Mouse (Mus musculus): Measurements from ENCODE around the gene Sema3b. TPM values are rescaled to one million over a fixed set of nuclear protein-coding genes. Genes with fewer than 3 reads are reported as not detected.

Gene Sema3b
- polyA plus RNA-seq, 1 experiment from 2014 or later: 8.0 TPM

DNA sequence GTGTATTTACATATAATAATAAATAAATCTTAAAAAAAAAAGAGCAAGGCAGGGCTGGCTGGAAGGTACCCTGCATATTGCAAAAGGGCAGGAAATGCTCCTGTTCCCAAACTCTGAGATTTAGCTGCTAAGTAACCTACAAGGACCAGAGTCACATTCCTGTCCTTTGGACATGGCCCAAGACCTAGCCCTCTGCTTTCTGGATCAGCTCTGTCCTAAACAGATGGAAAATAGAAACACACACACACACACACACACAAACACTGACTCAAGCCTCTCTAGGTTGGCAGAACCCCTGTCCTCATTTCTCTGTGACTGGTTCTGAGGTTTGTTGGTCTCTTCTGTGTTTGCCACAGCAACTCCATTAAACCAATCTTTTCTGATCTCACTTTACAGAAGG is 11.9 kb upstream of the Sema3b start:
- no peak for ATAC-seq (ENCODE audit: low FRiP score, low read depth)
- no peak overlapping the region for H3K4me3 ChIP-seq
- H3K4me2 ChIP-seq (replicated peaks): no peak overlapping the region
- H3K36me3 ChIP-seq: peaks cover 84% of the 10 kb centered on the region
- no peak overlapping the region for H3K9ac ChIP-seq
- peaks cover 6% of the 10 kb centered on the region; the same call in 1 of the 2 replicates for H3K4me1 ChIP-seq
- no peaks in the 10 kb centered on the region for H3K9me3 ChIP-seq
- H3K27ac ChIP-seq: no peak overlapping the region
- no peaks in the 10 kb centered on the region for H3K27me3 ChIP-seq

DNA sequence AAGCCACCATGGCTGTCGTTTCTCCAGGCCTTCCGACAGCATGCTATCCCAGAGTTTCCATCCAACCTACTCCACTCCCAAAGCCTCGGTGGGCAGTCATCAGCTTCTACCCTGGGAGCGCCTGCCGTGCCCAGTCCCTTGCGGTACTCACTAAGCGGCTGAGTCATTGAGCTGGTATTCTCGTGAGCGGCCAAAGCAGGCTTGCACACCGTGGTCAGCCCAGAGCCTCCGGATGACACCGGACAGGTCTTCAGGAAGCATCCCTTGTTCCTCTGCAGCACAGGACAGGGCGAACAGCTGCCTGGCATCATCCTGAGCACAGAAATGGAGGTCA is 10.5 kb upstream of the Sema3b start:
- H3K9me3 ChIP-seq: no peaks in the 10 kb centered on the region
- no peak overlapping the region for H3K4me2 ChIP-seq (replicated peaks)
- no peaks in the 10 kb centered on the region for H3K27me3 ChIP-seq
- 81% methylated on average over 13 of the region's 13 CpGs for WGBS
- H3K36me3 ChIP-seq: peaks cover 86% of the 10 kb centered on the region
- 0 out of 2 replicates have a peak overlapping the region, but pooled peaks have one; percentile 15 for H3K27ac ChIP-seq
- no peak overlapping the region for H3K4me3 ChIP-seq
- no peak for ATAC-seq (ENCODE audit: low FRiP score, low read depth)
- H3K9ac ChIP-seq: no peak overlapping the region
- H3K4me1 ChIP-seq: no peaks in the 10 kb centered on the region

DNA sequence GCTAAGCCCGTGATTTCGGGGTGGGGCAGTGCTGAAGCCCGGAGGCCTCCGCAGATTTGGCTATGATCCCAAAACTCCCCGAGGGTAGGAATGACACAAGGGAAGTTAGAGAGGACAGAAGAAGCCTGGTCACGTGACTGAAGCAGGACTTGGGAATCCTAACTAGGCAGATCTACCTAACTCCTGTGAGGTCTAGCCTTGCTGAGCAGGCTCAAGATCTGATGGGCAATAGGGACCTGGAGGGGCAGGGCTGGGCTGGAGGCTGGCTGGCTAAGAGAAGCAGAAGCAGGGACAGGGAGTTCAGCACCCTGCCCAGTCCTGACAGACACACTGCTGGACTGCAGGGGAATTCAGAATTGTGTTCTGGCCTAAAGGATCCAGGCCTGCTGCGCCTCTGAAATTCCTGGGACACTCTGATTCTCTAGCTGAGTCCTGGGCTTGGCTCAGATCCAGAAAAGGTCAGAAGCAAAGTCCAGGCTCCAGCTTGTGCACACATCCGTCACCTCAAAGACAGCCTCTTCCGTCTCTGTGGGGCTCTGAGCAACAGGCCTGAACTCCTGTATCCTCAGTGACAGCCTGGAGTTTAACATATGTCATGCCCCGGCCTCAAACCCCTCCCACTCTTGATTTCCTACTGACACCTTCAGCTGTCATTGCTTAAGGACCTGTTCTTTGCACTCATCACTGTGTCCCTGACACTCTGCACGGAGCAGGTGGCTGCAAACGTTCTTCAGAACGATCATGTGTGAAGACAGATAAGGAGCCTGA is 9.9 kb upstream of the Sema3b start:
- 66% methylated on average over 13 of the region's 13 CpGs for WGBS
- no peak overlapping the region for H3K4me3 ChIP-seq
- no peaks in the 10 kb centered on the region for H3K4me1 ChIP-seq
- H3K9me3 ChIP-seq: no peaks in the 10 kb centered on the region
- no peak overlapping the region for H3K9ac ChIP-seq
- H3K4me2 ChIP-seq (replicated peaks): no peak overlapping the region
- no peaks in the 10 kb centered on the region for H3K27me3 ChIP-seq
- H3K27ac ChIP-seq: no peak overlapping the region
- H3K36me3 ChIP-seq: peaks cover 86% of the 10 kb centered on the region
- no peak for ATAC-seq (ENCODE audit: low FRiP score, low read depth)

DNA sequence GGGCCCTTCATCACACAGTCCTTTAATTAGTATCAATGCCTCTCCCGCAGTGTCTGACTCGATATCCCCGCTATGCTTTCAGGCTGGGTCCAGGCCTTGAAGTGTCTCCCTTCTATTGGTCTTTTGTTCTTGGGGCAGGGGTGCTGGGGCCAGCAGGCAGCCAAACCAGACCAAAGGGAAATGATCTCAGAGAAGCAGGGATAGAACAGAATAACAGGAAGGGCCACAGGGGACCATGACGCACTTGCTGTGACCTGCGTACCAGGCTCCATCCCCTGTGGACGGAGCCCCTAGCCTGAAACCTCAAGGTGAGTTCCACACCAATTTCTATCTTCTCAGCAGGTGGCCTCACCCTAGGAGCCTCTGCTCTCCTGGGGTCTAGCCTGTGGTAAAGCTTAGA is 9.1 kb upstream of the Sema3b start:
- WGBS: 90% methylated on average over 6 of the region's 6 CpGs
- no peak overlapping the region for H3K4me3 ChIP-seq
- peaks cover 81% of the 10 kb centered on the region for H3K36me3 ChIP-seq
- H3K27me3 ChIP-seq: no peaks in the 10 kb centered on the region
- no peak for ATAC-seq (ENCODE audit: low FRiP score, low read depth)
- no peak overlapping the region for H3K4me2 ChIP-seq (replicated peaks)
- H3K4me1 ChIP-seq: peaks cover 1% of the 10 kb centered on the region
- no peak overlapping the region for H3K27ac ChIP-seq
- no peak overlapping the region for H3K9ac ChIP-seq
- no peaks in the 10 kb centered on the region for H3K9me3 ChIP-seq

DNA sequence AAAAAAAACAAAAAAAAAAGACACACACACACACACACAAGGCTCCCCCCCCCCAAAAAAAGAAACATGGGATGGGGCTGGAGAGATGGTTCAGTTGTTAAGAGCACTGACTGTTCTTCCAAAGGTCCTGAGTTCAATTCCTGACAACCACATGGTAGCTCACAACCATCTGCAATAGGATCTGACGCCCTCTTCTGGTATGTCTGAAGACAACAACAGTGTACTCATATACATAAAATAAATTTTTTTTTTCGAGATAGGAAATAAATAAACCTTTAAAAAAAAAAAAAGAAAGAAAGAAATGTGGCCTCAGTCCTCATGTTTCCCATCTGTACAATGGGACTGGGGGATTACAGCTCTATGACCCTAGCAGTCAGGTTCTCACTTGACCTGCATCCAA is 8.4 kb upstream of the Sema3b start:
- ATAC-seq (ENCODE audit: low FRiP score, low read depth): no peak
- Histone ChIP-seq H3K9me3 (no peaks in the 10 kb centered on the region), H3K27ac (no peak overlapping the region), H3K27me3 (no peaks in the 10 kb centered on the region), H3K4me1 (peaks cover 4% of the 10 kb centered on the region), H3K4me3 (no peak overlapping the region), H3K36me3 (peaks cover 75% of the 10 kb centered on the region), H3K4me2 (replicated peaks) (no peak overlapping the region), H3K9ac (no peak overlapping the region)
- WGBS: 79% methylated on average over 2 of the region's 2 CpGs

DNA sequence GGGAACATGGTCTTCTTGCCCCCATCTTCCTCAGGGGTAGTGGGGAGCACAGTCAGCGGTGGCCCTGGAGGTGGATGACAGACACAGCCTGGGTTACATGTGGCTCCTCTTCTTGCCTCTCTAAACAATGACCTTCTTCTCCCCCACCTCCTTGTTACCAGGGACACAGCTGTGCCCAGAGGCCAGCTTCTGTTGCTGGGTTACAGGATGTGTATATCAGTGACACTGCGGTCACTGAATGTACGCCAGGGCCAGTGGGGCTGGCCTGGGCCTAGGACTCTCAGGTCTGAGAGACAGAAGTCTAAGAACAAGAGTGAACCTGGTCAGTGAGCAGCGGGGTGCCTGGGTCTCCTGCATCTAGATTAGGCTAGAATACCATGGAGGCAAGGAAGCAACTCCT is 6.0 kb upstream of the Sema3b start:
- no peak overlapping the region for H3K27ac ChIP-seq
- ATAC-seq (ENCODE audit: low FRiP score, low read depth): no peak
- peaks cover 28% of the 10 kb centered on the region for H3K4me1 ChIP-seq
- no peak overlapping the region for H3K4me3 ChIP-seq
- WGBS: 93% methylated on average over 4 of the region's 4 CpGs
- H3K9ac ChIP-seq: no peak overlapping the region
- no peaks in the 10 kb centered on the region for H3K27me3 ChIP-seq
- H3K4me2 ChIP-seq (replicated peaks): no peak overlapping the region
- H3K9me3 ChIP-seq: no peaks in the 10 kb centered on the region
- H3K36me3 ChIP-seq: peaks cover 62% of the 10 kb centered on the region

DNA sequence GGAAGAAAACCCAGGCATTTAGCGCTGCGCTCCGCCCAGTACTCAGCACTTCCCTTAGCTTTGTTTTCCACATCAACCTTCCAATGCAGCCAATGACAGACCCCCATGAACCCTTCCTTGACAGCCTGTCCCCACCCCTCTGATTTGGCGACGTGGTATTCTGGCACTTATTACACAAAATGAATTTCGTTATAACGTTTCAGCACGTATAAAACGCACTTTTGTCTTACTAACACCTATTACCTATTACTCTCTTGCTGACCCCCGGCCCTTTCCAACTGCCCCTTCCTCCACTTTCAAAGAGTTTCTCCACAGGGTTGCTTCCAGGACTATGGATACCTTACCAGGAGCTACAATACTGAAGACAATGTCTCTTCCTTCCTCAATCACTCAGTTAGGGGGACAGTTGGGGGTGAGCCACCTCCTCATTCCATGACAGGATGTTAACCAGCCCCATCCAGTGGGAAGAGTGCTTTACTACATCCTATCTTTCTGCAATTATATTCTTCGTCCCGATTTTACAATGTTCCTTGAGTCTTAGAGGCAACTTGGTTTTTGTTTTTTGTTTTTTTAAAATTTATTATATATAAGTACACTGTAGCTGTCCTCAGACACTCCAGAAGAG is 4.0 kb upstream of the Sema3b start:
- H3K9me3 ChIP-seq: no peaks in the 10 kb centered on the region
- 11% methylated on average over 12 of the region's 12 CpGs for WGBS
- H3K27ac ChIP-seq: peak overlapping the region; percentile 82; the same call in 1 of the 2 replicates
- peak overlapping the region; percentile 70 for H3K4me2 ChIP-seq (replicated peaks)
- peak overlapping the region; percentile 51 for H3K9ac ChIP-seq
- H3K4me1 ChIP-seq: peaks cover 46% of the 10 kb centered on the region
- no peaks in the 10 kb centered on the region for H3K27me3 ChIP-seq
- peaks cover 43% of the 10 kb centered on the region for H3K36me3 ChIP-seq
- peak overlapping the region; percentile 40 for H3K4me3 ChIP-seq
- ATAC-seq (ENCODE audit: low FRiP score, low read depth): 0 out of 2 replicates have a peak, but pooled peaks have one; percentile 2

DNA sequence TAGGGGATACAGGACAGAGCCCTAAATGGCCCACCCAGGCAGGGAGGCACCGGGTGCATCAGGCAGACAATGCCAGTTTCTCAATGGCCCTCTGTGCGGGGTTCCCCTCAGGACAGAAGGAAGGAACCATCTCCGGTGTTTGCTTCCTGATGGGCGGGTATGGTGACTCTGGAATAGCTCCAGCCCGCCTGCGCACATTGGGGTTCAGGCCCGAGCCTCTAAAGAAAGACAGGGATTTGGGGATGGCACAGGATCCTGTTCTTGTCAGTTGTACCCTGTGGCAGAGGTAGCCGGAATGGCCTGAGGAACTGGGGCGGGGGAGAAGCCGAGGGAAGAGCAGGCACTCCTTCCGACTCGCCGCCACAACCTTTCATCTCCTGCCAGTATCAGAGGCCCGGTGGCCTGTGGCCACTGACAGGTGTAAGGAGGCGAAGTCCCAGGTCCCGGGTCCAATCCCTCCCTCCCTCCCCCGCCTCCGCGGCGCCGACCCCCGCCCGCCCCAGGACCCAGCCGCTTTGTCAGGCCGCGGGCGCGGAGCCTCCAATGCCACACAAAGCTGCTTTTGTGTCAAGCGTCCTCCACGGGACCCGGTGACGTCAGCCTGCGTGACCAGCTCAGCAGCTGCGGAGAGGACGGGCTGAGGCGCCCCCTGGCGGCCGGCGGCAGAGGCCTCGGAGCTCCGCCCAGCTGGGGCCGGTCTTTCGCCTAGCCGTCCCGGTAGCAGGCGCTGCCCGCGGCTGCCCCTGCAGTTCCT is 3.3 kb upstream of the Sema3b start:
- Histone ChIP-seq H3K27me3 (no peaks in the 10 kb centered on the region), H3K4me2 (replicated peaks) (peak overlapping the region; percentile 70), H3K9me3 (no peaks in the 10 kb centered on the region), H3K9ac (peak overlapping the region; percentile 66), H3K27ac (peak overlapping the region; percentile 93), H3K4me3 (peak overlapping the region; percentile 40), H3K4me1 (peaks cover 53% of the 10 kb centered on the region), H3K36me3 (peaks cover 36% of the 10 kb centered on the region)
- ATAC-seq (ENCODE audit: low FRiP score, low read depth): peak; percentile 90
- WGBS: 7% methylated on average over 45 of the region's 48 CpGs

DNA sequence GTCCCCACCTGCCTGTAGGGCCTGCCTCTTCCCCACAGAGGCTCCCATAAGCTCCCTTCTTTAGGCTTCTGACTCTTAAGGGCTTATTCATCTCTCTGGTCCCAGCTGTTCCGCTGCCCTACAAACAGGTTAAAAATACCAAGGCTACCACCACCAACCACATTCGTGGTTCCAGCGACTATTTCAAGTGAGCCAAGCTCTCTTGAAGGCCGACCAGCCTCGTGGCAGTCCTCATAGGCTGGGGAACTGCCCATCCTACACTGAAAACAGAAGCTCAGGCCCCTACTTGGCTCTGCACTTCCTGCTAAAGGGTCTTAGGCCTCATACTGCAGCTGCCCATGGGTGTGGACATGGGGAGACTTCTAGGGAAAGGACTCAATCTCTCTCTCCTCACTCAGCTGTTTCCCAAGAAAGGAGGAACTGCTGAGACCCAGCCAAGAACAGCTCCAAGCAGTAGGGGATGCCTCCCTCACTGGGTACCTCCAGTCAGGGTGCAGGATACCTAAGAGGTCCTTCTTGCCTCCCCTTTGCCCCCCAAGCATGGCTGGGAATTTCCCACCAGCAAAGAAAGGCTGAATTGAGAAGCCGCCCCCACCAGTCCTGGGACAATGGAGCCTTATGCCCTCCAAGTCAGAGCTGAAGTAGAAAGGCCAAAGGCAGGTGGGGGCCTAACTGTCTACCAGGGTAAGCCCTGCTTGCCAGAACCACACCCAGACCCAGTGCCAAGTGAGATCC is 2.6 kb upstream of the Sema3b start:
- H3K4me2 ChIP-seq (replicated peaks): peak overlapping the region; percentile 70
- peak overlapping the region; percentile 93 for H3K27ac ChIP-seq
- H3K36me3 ChIP-seq: peaks cover 31% of the 10 kb centered on the region
- H3K4me3 ChIP-seq: peak overlapping the region; percentile 40
- H3K9me3 ChIP-seq: no peaks in the 10 kb centered on the region
- H3K9ac ChIP-seq: peak overlapping the region; percentile 66
- 73% methylated on average over 6 of the region's 6 CpGs for WGBS
- H3K27me3 ChIP-seq: no peaks in the 10 kb centered on the region
- peaks cover 61% of the 10 kb centered on the region for H3K4me1 ChIP-seq
- 0 out of 2 replicates have a peak, but pooled peaks have one; percentile 2 for ATAC-seq (ENCODE audit: low FRiP score, low read depth)

DNA sequence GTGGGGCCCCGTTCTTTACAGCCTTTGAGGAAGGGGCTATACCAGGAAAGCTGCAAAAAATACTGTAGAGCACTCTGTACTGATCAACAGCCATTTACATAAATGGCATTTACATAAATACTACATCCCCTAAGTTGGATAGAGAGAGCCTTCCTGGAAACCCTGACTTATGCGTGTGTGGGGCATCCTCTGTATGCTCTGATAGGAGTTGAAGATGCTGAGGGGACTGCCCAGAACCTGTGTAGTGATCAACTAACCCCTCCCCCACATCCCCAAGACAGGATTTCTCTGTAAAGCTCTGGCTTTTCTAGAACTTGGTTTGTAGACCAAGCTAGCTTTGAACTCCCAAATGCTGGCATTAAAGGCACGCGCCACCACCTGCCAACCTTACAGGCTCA is 403 bp upstream of the Sema3b start:
- no peak for ATAC-seq (ENCODE audit: low FRiP score, low read depth)
- Histone ChIP-seq H3K27ac (peak overlapping the region; percentile 67), H3K27me3 (no peaks in the 10 kb centered on the region), H3K4me3 (no peak overlapping the region), H3K36me3 (peaks cover 9% of the 10 kb centered on the region), H3K4me2 (replicated peaks) (peak overlapping the region; percentile 63), H3K9me3 (no peaks in the 10 kb centered on the region), H3K4me1 (peaks cover 82% of the 10 kb centered on the region), H3K9ac (no peak overlapping the region)
- 58% methylated on average over 4 of the region's 4 CpGs for WGBS

DNA sequence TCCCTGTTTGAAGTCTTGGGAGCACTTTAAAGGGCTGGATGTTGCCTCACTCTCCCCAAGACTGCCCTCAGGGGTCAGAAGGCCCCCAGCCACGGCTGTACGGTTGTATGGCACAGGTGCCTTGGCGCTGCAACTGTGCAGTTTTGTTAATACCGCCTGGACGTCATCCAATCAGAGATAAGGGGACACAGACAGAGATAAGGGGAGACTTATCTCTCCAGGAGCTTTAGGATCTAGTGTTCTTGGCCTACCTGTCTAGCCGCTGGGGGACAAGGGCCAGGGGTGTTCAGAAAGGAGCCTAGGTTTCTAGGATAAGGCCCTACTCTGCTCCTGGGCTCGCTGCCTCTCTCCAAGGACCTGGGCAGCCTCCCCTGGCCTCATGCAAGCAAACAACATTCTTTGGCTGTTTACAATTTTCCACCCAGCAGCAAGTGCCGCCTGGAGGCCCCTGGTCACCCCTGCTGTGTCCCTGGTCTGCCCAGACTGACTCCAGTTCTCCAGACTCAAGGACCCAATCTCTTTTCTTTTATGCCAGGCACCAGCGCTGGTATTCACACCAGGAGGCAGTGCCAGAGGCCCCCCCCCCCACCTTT is 1.3 kb downstream of the Sema3b start:
- WGBS: 52% methylated on average over 9 of the region's 9 CpGs
- H3K4me1 ChIP-seq: peaks cover 91% of the 10 kb centered on the region
- ATAC-seq (ENCODE audit: low FRiP score, low read depth): no peak
- H3K9ac ChIP-seq: peak overlapping the region; percentile 35
- no peaks in the 10 kb centered on the region for H3K9me3 ChIP-seq
- H3K27me3 ChIP-seq: no peaks in the 10 kb centered on the region
- no peak overlapping the region for H3K4me3 ChIP-seq
- no peaks in the 10 kb centered on the region for H3K36me3 ChIP-seq
- peak overlapping the region; percentile 63 for H3K4me2 ChIP-seq (replicated peaks)
- peak overlapping the region; percentile 67; the same call in 1 of the 2 replicates for H3K27ac ChIP-seq

All from limb, embryonic 13.5 days (tissue).